Mouse (Mus musculus): ENCODE measurements at regions not wholly inside any gene's neighbourhood (a gene's known extent, or its start where the extent isn't known, plus 50 kb on each side); places are given as distances from the start of the nearest gene placed in this dataset.
A peak's percentile ranks its signal among the peaks of the same experiment; 100 is the strongest.

GRCm38 (mm10) chr4:81514547-81514946 is 71.9 kb upstream of the Mpdz start:
- DNase-seq (ENCODE audit: low read depth) = no peak

- DNase-seq (ENCODE audit: low read depth) = no peak
These were observed 69.8 kb upstream of the Mpdz start for GRCm38 (mm10) chr4:81512396-81512795.

GRCm38 (mm10) chr4:81508776-81509175 is 66.2 kb upstream of the Mpdz start:
- DNase-seq (ENCODE audit: low read depth) = no peak

GRCm38 (mm10) chr4:81506841-81507240 is 64.2 kb upstream of the Mpdz start:
- DNase-seq (ENCODE audit: low read depth) = no peak

- DNase-seq (ENCODE audit: low read depth) = no peak
These were observed 63.7 kb upstream of the Mpdz start for GRCm38 (mm10) chr4:81506306-81506705.

- DNase-seq (ENCODE audit: low read depth) = no peak
These were observed 62.5 kb upstream of the Mpdz start for GRCm38 (mm10) chr4:81505096-81505495.

- peak; percentile 90 for DNase-seq (ENCODE audit: low read depth)
These were observed 61.3 kb upstream of the Mpdz start for GRCm38 (mm10) chr4:81503941-81504340.

- no peak for DNase-seq (ENCODE audit: low read depth)
These were observed 59.2 kb upstream of the Mpdz start for GRCm38 (mm10) chr4:81501802-81502201.

GRCm38 (mm10) chr4:81498133-81498532 is 55.5 kb upstream of the Mpdz start:
- peak; percentile 80 for DNase-seq (ENCODE audit: low read depth)

GRCm38 (mm10) chr4:81492811-81493210 is 50.2 kb upstream of the Mpdz start:
- DNase-seq (ENCODE audit: low read depth) = no peak

Measured in NIH3T3 (cell line).